Mouse (Mus musculus) kidney, postnatal 0 days (tissue): ENCODE data around the gene Asb5. TPM values are rescaled to one million over a fixed set of nuclear protein-coding genes. Genes with fewer than 3 reads are reported as not detected.
A peak's percentile ranks its signal among the peaks of the same experiment; 100 is the strongest.

Experiments
- ATAC-seq: fragments of 200-750 bp; cut with Nextera tagmentation; replicated peaks from 2 replicates; pipeline ENCODE4 v1.8.0; 2017; ENCODE audit warnings: low read depth, moderate number of reproducible peaks, moderate TSS enrichment, moderate library complexity; ENCODE audit not compliant: low FRiP score
- DNase-seq: peaks from one replicate; pipeline ENCODE4 v3.0.0-alpha.2; 2016; ENCODE audit warnings: low spot score
- H3K27ac ChIP-seq: fragments of 300-500 bp; sonication (generic); 2 replicates; pipeline ENCODE4 v1.5.1; 2014; ENCODE audit warnings: mild to moderate bottlenecking
- H3K27me3 ChIP-seq: fragments of 300-500 bp; sonication (generic); 2 replicates; pipeline ENCODE4 v1.6.1; 2014; ENCODE audit warnings: low read length, mixed read lengths; ENCODE audit not compliant: insufficient read depth
- H3K36me3 ChIP-seq: fragments of 300-500 bp; sonication (generic); 2 replicates; pipeline ENCODE4 v1.6.1; 2014; ENCODE audit warnings: low read length, mixed read lengths; ENCODE audit not compliant: insufficient read depth
- H3K4me1 ChIP-seq: fragments of 300-500 bp; sonication (generic); replicated peaks from 2 replicates; pipeline ENCODE4 v1.6.1; 2014; ENCODE audit warnings: antibody characterized with exemption, low read length, mixed read lengths; ENCODE audit not compliant: insufficient read depth
- H3K4me2 ChIP-seq: fragments of 300-500 bp; sonication (generic); 2 replicates; pipeline ENCODE4 v1.6.1; 2014; ENCODE audit warnings: mild to moderate bottlenecking, low read length, moderate library complexity, mixed read lengths
- H3K4me3 ChIP-seq: fragments of 300-500 bp; sonication (generic); replicated peaks from 2 replicates; pipeline ENCODE4 v1.5.1; 2014; ENCODE audit warnings: low read depth, low read length
- H3K9ac ChIP-seq: fragments of 300-500 bp; sonication (generic); 2 replicates; pipeline ENCODE4 v1.6.1; 2014; ENCODE audit warnings: low read depth, low read length
- H3K9me3 ChIP-seq: fragments of 300-500 bp; sonication (generic); replicated peaks from 2 replicates; pipeline ENCODE4 v1.6.1; 2016; ENCODE audit warnings: low read length, inconsistent platforms, mixed read lengths
- CTCF ChIP-seq: IDR thresholded peaks from 2 replicates; pipeline ENCODE4 v1.5.1; 2016; ENCODE audit warnings: antibody characterized with exemption, low read depth, mild to moderate bottlenecking, moderate library complexity
- WGBS: fragments of 180-500 bp; shearing (Covaris S2); extraction: QIAGEN DNeasy Blood & Tissue Kit; methylation state at CpG from one replicate; pipeline ENCODE4 v1.1.7; 2014; 5-methylcytosine and 5-hydroxymethylcytosine counted together
- polyA plus RNA-seq: library from polyadenylated mRNA; unstranded; fragments of >200 nt; fragmentation: Nextera tagmentation; extraction: Ambion mirVana; gene quantifications from 2 replicates; pipeline ENCODE4 v1.2.1, GENCODE M21; 2015

Gene Asb5
- polyA plus RNA-seq, 1 experiment from 2014 or later = 6.6 TPM

GRCm38 (mm10) chr8:54493915-54494314 is 35.5 kb upstream of the Asb5 start:
- WGBS = 27% methylated on average over 3 of the region's 3 CpGs

GRCm38 (mm10) chr8:54503104-54503503 is 26.3 kb upstream of the Asb5 start:
- no peak for TF ChIP-seq CTCF
- Histone ChIP-seq H3K4me2 (no peak overlapping the region), H3K4me1 (no peaks in the 10 kb centered on the region), H3K36me3 (no peaks in the 10 kb centered on the region), H3K27ac (no peak overlapping the region), H3K27me3 (no peaks in the 10 kb centered on the region), H3K9me3 (no peaks in the 10 kb centered on the region), H3K4me3 (no peak overlapping the region), H3K9ac (no peak overlapping the region)
- ATAC-seq (no peak), DNase-seq (no peak)
- 52% methylated on average over 7 of the region's 7 CpGs for whole genome bisulfite sequencing

More at GRCm38 (mm10) chr8:54493915-54494314, 35.5 kb upstream of the Asb5 start:
- no peaks in the 10 kb centered on the region for H3K36me3 ChIP-seq
- H3K4me2 ChIP-seq = no peak overlapping the region
- H3K4me1 ChIP-seq = no peaks in the 10 kb centered on the region
- no peak overlapping the region for H3K27ac ChIP-seq
- ATAC-seq (no peak), DNase-seq (no peak)
- no peak overlapping the region for H3K4me3 ChIP-seq
- TF ChIP-seq CTCF = no peak
- no peaks in the 10 kb centered on the region for H3K9me3 ChIP-seq
- no peaks in the 10 kb centered on the region for H3K27me3 ChIP-seq
- H3K9ac ChIP-seq = no peak overlapping the region

GRCm38 (mm10) chr8:54505060-54505459 is 24.3 kb upstream of the Asb5 start:
- Histone ChIP-seq H3K4me2 (no peak overlapping the region), H3K27me3 (no peaks in the 10 kb centered on the region), H3K4me3 (no peak overlapping the region), H3K9me3 (no peaks in the 10 kb centered on the region), H3K36me3 (no peaks in the 10 kb centered on the region), H3K27ac (no peak overlapping the region), H3K4me1 (0 out of 2 replicates have a peak, but pooled peaks cover 2% of the 10 kb centered on the region), H3K9ac (no peak overlapping the region)
- 44% methylated on average over 2 of the region's 2 CpGs for WGBS
- ATAC-seq = no peak
- no peak for DNase-seq
- no peak for TF ChIP-seq CTCF

GRCm38 (mm10) chr8:54507428-54508095 is 21.8 kb upstream of the Asb5 start:
- no peak overlapping the region for H3K27ac ChIP-seq
- peak overlapping the region; percentile 12; the same call in 1 of the 2 replicates for H3K4me2 ChIP-seq
- no peak overlapping the region for H3K4me3 ChIP-seq
- peak; percentile 90 for TF ChIP-seq CTCF
- DNase-seq (peak; percentile 79), ATAC-seq (peak; percentile 68; the same call in 1 of the 2 replicates)
- H3K4me1 ChIP-seq = 0 out of 2 replicates have a peak, but pooled peaks cover 2% of the 10 kb centered on the region
- no peaks in the 10 kb centered on the region for H3K36me3 ChIP-seq
- H3K27me3 ChIP-seq = no peaks in the 10 kb centered on the region
- WGBS = 27% methylated on average over 6 of the region's 6 CpGs
- H3K9ac ChIP-seq = no peak overlapping the region
- H3K9me3 ChIP-seq = no peaks in the 10 kb centered on the region

GRCm38 (mm10) chr8:54508096-54508456 is 21.3 kb upstream of the Asb5 start:
- no peak for DNase-seq
- Histone ChIP-seq H3K9ac (no peak overlapping the region), H3K36me3 (no peaks in the 10 kb centered on the region), H3K27me3 (no peaks in the 10 kb centered on the region), H3K27ac (no peak overlapping the region), H3K4me3 (no peak overlapping the region), H3K9me3 (no peaks in the 10 kb centered on the region), H3K4me1 (0 out of 2 replicates have a peak, but pooled peaks cover 2% of the 10 kb centered on the region), H3K4me2 (no peak overlapping the region)
- no peak for TF ChIP-seq CTCF
- whole genome bisulfite sequencing = 20% methylated on average over 1 of the region's 1 CpGs
- no peak for ATAC-seq

- H3K27me3 ChIP-seq = no peaks in the 10 kb centered on the region
- 0 out of 2 replicates have a peak, but pooled peaks cover 2% of the 10 kb centered on the region for H3K4me1 ChIP-seq
- no peaks in the 10 kb centered on the region for H3K9me3 ChIP-seq
- H3K9ac ChIP-seq = no peak overlapping the region
- DNase-seq (no peak), ATAC-seq (no peak)
- 6% methylated on average over 9 of the region's 11 CpGs for WGBS
- TF ChIP-seq CTCF = no peak
- peak overlapping the region; percentile 49 for H3K4me2 ChIP-seq
- H3K4me3 ChIP-seq = no peak overlapping the region
- no peaks in the 10 kb centered on the region for H3K36me3 ChIP-seq
- no peak overlapping the region for H3K27ac ChIP-seq
These were observed 20.6 kb upstream of the Asb5 start for GRCm38 (mm10) chr8:54508814-54509213.
